Mouse (Mus musculus) small intestine, adult 2 months (tissue): ENCODE data around the gene Cacna1c.

Experiments used
- CTCF ChIP-seq: fragments of 200-500 bp; IDR thresholded peaks from 2 replicates; pipeline ENCODE4 v1.5.1; 2012; ENCODE audit warnings: low read depth, mild to moderate bottlenecking, control low read depth, inconsistent platforms, low read length, moderate library complexity, mixed read lengths; ENCODE audit not compliant: insufficient replicate concordance, insufficient read length; ENCODE audit errors: extremely low read depth
- POLR2A ChIP-seq: fragments of 200-500 bp; IDR thresholded peaks from 2 replicates; pipeline ENCODE4 v1.6.1; 2012; ENCODE audit warnings: low read depth, mild to moderate bottlenecking, control low read depth, inconsistent platforms, low read length, moderate library complexity

GRCm38 (mm10) chr6:118767698-118768097 is 428.5 kb downstream of the Cacna1c start:
- TF ChIP-seq CTCF (no peak), POLR2A (no peak)
